In the genomic region with DNA sequence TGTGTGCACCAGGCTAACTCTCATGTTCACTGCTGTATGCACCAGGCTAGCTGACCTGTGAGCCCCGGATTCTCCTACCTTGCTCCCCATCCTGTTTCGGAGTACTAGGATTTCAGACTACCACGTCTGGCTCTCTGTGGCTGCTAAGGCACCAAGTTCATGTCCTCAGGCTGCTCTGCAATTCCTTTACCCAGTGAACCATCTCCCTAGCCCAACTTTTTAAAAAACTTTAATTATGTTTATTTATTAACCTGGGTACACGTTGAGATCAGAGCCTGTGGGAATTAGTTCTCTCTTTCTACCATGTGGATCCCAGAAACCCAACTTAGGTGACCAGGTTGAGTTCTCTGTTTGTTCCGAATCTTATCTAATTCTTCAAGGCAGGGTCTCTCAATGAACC, we compare ENCODE assay signal across 23 mouse cellular contexts. TPM values are rescaled to one million over a fixed set of nuclear protein-coding genes. Genes with fewer than 3 reads are reported as not detected.
"Had no signal": no experiment of that assay in that cellular context is flagged by ENCODE, and none has a peak within 500 bp of the region (broad histone marks: within the 10 kb centered on the region; RNA-seq: fewer than 3 reads in every experiment).

No protein-coding gene starts in this region.

- H3K9me3 ChIP-seq: lung, embryonic 15.5 days; midbrain, embryonic 13.5 days; midbrain, embryonic 15.5 days; neural tube, embryonic 13.5 days; neural tube, embryonic 15.5 days had no signal

- H3K27me3 ChIP-seq: lung, embryonic 15.5 days; midbrain, embryonic 13.5 days; midbrain, embryonic 15.5 days; neural tube, embryonic 13.5 days; neural tube, embryonic 15.5 days had no signal

- H3K4me2 ChIP-seq: lung, embryonic 15.5 days; midbrain, embryonic 11.5 days; midbrain, embryonic 13.5 days; midbrain, embryonic 15.5 days; neural tube, embryonic 13.5 days; neural tube, embryonic 15.5 days had no signal

- H3K4me1 ChIP-seq: lung, embryonic 15.5 days; megakaryocyte, embryonic 14.5 days; midbrain, embryonic 13.5 days; midbrain, embryonic 15.5 days; neural tube, embryonic 13.5 days had no signal

- H3K4me3 ChIP-seq: lung, embryonic 15.5 days; megakaryocyte, embryonic 14.5 days; midbrain, embryonic 13.5 days; midbrain, embryonic 15.5 days; myocyte; neural tube, embryonic 13.5 days; neural tube, embryonic 15.5 days had no signal

- H3K9ac ChIP-seq: lung, embryonic 15.5 days; midbrain, embryonic 13.5 days; midbrain, embryonic 15.5 days; neural tube, embryonic 13.5 days; neural tube, embryonic 15.5 days had no signal

- H3K27ac ChIP-seq: lung, embryonic 15.5 days; macrophage; midbrain, embryonic 13.5 days; midbrain, embryonic 15.5 days; neural tube, embryonic 13.5 days; neural tube, embryonic 15.5 days had no signal

- H3K36me3 ChIP-seq: lung, embryonic 15.5 days; midbrain, embryonic 13.5 days; midbrain, embryonic 15.5 days; neural tube, embryonic 13.5 days; neural tube, embryonic 15.5 days had no signal

- ATAC-seq: lung, postnatal 0 days; midbrain, embryonic 13.5 days; midbrain, embryonic 15.5 days had no signal

- DNase-seq: lung, adult 2 months; lung, postnatal 14 days; lung, postnatal 36 days; retina, postnatal 1 day; right cerebral cortex, adult 18-20 months; right cerebral cortex, postnatal 25 days; right cerebral cortex, postnatal 4 days; spleen, adult 18-20 months; thymus, adult 2 months; thymus, postnatal 25 days; thymus, postnatal 4 days had no signal

RNA-seq across cellular contexts. Expression of gene Myom3, which starts 27.1 kb away (rescaled TPM):
- total RNA-seq: megakaryocyte progenitor cell, adult 5-6 weeks had no signal

RNA-seq across cellular contexts. Expression of gene Il22ra1, which starts 58.6 kb away (rescaled TPM):
- total RNA-seq: megakaryocyte progenitor cell, adult 5-6 weeks had no signal
- polyA plus RNA-seq: lung, postnatal 0 days; macrophage; midbrain, embryonic 11.5 days; midbrain, embryonic 13.5 days; midbrain, embryonic 15.5 days; neural tube, embryonic 11.5 days; neural tube, embryonic 13.5 days; neural tube, embryonic 15.5 days had no signal
